Mouse (Mus musculus): Measurements from ENCODE around the gene Kras. TPM values are rescaled to one million over a fixed set of nuclear protein-coding genes. Genes with fewer than 3 reads are reported as not detected.
A peak's percentile ranks its signal among the peaks of the same experiment; 100 is the strongest.

The Kras gene
- total RNA-seq, 2 experiments from 2014 or later, result 39.7 to 50.8 TPM

DNA sequence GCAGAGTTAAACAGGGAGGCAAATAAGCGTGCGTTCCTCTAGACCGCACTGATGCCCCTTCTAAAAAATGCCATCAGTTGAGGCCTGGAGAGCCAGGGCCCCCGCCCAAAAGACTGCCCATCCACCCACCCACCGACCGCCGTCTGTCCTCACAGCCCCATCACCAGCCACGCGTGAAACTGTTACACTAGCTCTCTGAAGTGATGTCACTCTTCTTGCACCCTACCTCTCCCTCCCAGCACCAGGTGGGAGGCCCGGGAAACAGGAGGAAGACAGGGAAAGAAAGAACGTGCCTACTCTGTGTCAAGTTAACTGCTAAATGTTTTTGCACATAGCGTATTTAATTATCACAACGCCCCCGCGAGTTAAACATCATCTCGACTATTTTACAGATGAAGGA is 781 bp upstream of the Kras start:
- DNase-seq (ENCODE audit: low spot score in 2 of 2), result no peak

DNA sequence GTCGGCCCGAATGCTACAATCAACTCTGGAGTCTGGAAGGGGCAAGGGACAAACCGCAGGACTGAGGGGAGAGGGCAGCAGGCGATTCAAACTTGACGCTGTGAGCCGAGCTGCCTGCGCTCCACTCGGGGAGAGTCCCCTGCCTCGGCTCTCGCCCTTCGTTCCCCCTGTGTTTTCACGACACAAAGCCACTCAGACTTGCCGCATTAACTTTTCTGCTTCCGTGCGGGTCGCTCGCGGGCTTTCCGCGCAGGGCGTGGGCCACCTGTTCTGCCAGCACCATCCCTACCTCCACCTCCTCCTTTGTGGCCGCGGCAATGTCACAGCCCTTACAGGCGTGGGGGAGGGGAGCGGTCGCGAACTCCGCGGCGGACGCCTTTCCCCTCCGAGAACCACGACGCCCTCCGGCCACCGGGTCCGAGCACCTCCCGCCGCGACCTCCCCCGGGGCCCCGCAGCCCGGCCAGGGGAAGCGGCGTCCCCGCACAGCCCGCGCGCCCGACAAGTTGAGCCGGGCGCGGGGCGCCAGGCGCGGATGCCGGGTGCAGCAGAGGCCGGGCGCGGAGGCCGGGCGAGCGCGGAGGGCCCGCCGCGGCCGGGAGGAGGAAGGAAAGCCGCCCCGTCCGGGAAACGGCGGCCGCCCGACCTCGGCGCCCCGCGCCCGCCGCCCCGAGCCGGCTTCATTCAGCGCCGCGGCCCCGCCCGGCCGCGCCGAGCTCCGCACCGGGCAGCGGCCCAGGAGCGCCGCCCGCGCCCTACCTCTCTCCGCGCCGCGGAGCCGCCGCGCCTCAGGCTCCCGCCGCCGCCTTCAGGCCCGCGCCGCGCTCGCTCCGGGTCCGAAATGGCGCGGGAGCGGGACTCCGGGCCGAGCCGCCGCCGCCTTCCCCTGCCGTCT is 501 bp downstream of the Kras start:
- DNase-seq (ENCODE audit: low spot score in 2 of 2), result peak; percentile 58 to 62

DNA sequence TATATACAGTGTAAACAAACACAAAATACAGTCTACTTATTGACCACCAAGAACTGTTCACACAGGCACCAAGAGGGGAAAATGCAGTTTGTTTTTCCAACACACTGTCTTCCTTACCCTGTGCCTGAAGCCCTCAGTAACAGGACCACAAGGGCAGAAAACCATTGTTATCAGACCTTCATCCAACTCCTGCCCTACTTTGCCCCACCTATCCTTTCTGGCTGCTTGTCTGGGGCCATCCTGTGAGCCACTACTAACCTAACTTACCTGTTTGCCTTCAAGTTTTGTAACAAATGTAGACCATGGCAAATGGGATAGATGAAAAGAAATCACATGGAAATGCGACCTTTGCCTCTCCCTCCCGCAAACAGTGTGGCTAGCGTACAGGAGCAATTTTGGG is 2.2 kb downstream of the Kras start:
- no peak for DNase-seq (ENCODE audit: low spot score in 2 of 2)

DNA sequence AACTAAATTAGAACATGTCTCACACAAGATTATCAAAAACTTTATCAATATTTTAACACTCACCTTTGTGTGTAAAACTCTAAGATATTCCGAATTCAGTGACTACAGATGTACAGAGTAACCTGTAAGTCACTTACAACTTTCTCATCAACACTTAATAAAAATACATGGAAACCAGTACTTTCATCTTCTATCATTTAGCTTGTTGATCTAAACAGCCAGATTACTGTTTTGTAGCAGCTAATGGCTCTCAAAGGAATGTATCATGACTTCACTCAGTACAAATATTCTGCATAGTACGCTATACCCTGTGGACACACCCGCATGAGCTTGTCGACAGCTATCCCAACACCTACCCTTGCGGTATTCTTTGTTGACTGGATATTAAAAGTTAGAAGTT is 3.2 kb downstream of the Kras start:
- no peak for DNase-seq (ENCODE audit: low spot score in 2 of 2)

DNA sequence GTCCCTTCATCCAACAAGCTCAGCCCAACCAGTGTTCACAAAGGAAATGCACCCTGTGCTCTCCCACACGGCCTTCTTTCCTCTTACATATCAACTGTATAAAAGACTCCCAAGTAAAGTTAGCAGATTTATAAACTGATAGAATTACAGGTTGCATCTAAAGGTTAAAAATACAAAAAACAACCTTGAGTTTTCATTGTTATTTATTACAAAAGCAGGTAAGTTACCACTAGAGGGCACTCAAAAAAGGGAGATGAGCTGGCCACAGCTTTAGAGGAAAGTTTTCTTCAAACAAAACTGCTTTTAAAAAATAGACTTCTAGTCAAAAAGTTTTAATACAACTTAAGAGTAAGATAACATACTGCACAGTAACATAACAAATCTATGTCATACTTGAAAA is 7.5 kb downstream of the Kras start:
- no peak for DNase-seq (ENCODE audit: low spot score in 2 of 2)

- DNase-seq (ENCODE audit: low spot score in 2 of 2), result no peak
These were observed 9.8 kb downstream of the Kras start for GRCm38 (mm10) chr6:145240285-145240684.

DNA sequence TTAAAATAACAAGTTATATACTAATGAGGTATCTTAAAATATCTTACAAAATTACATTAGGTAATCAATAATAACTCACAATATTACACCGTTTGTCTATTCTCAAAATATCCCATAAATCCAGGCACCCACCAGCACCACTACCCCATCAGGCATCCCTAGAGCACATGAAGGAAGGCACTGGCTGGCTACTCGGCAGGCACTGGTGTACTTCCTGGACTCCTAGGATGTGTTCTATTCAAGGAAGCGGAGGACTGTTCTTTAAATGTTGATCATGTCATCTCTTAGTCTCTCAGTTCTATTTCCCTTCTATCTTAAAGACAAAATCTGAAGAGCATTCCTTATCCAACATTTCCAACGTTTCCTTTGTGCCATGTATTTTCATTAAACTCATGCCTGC is 12.9 kb downstream of the Kras start:
- DNase-seq (ENCODE audit: low spot score in 2 of 2), result no peak

DNA sequence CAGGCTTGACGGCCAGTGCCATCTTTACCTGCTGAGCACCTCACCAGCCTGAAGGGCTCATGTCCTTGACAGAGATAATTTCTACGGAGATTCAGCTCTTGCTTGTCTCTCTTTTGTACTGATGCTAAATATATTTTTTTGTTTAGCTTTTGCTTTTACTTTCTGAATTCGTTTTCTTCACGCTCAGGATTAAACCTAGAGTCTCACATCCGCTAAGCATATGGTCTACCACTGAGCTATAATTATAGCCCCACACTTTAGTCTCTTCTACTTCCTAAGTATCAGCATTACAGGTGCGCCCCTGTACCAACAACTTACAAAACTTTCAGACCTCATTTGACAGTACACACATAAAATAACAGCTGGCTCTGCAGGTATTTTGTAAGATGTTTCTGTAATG is 14.7 kb downstream of the Kras start:
- DNase-seq (ENCODE audit: low spot score in 2 of 2), result no peak

GRCm38 (mm10) chr6:145234391-145234790 is 15.6 kb downstream of the Kras start:
- no peak for DNase-seq (ENCODE audit: low spot score in 2 of 2)

DNA sequence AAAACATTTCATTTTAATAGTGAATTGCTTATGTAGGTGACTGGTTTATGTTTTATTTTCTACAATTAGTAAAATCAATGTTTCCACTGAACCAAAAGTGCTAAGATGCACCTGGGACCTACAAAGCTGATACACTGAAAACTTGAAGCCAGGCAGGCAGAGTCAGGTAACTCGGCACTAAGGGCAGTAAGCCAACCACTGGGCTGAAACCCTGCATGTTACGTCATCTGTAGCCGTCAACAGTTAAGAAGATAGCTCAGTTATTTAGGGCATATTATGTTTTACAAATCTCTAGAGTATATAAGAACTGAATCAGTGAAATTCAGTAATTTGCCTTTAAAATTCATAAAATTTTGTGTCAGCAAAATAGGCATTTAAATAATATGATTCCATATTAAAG is 23.7 kb downstream of the Kras start:
- DNase-seq (ENCODE audit: low spot score in 2 of 2), result no peak

- DNase-seq (ENCODE audit: low spot score in 2 of 2), result no peak
These were observed 25.8 kb downstream of the Kras start for GRCm38 (mm10) chr6:145224246-145224645.

DNA sequence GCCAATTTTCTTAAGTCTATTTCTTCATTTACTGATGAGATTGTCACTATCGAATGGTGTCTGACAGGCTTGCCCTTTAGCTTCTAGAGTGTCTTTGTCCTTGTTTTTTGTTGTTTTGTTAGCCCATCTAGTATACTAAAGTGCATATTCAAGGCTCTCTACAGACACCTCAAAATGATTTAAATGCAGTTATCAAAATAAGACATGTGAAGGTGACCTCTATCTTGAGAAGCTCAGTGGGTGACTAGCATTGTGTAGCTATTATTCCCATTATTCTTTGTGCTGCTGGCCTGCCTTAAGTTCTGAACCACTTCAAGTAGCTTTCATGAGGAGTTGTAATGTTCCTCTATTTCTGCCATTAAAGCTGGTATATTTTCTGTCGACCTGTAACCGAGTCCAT is 34.2 kb downstream of the Kras start:
- no peak for DNase-seq (ENCODE audit: low spot score in 2 of 2)

DNA sequence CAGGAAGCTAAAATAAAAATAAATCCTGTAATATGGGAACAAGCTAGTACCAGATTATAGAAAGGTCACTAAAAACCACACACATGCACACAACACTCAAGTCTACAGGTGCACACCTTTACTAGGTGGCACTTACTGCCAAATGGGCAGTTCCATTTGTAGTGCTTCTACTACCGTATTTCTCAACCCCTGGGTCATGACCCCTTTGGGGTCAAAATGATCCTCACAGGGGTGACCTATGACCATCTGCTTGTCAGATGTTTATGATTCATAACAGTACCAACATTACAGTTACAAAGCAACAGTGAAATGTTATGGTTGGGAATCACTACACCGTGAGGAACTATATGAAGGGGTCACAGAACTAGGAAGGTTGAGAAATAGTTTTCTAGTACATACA is 36.1 kb downstream of the Kras start:
- DNase-seq (ENCODE audit: low spot score in 2 of 2), result no peak

DNA sequence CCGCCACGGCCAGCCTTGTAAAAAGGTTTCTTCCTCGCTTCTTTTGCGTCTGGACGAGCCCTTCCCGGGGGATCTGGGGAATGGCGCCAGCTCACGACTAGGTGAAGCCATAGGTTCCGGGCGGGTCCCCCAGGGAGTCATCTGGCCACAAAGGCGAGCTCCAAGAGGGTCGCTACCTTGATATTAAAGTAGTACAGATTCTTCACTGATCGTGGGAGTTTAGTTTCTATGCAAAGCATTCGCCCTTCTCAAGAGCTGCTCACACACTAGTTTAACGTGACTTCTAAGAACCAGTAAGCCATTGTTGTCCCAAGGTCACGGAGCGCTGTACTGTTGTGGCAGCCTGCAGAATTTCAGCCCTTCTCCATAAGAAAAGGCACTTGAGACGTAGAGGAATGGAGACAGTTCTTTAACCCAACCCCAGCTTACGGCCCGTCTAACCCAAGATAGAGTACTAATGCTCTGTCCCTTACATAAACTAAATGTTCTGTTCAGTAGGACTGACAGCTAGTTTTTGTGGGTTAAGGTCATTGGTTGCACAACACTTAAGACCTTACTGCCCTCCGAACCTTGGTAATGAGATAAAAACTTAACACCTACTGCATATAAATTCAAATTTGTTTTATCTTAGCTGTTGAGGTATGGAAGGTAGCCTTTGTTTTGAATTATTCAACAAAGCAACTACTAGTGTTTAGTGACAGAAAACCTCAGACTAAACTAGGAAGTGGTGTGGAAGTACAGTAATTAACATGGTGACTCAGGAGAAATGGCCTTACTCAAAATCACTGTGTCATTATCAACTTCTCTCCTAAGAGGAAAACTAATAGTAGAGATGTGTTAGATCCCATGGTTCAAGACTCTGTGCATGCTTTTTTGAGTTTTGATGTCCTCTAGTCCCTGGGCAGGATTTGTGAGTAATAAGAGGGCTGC is 38.4 kb downstream of the Kras start:
- peak in 1 of 2 experiments; percentile 7 for DNase-seq (ENCODE audit: low spot score in 2 of 2)

GRCm38 (mm10) chr6:145210816-145211338 is 39.2 kb downstream of the Kras start, which contains the start of the genes Casc1 and Etfrf1:
TSS of gene Casc1 (minus strand) at chr6:145211005.
TSS of gene Etfrf1 (plus strand) at chr6:145211134.
- DNase-seq (ENCODE audit: low spot score in 2 of 2), result peak; percentile 91 to 96

- DNase-seq (ENCODE audit: low spot score in 2 of 2), result no peak
These were observed 39.9 kb downstream of the Kras start for GRCm38 (mm10) chr6:145210056-145210680.

- no peak for DNase-seq (ENCODE audit: low spot score in 2 of 2)
These were observed 44.9 kb downstream of the Kras start for GRCm38 (mm10) chr6:145205142-145205541.

DNA sequence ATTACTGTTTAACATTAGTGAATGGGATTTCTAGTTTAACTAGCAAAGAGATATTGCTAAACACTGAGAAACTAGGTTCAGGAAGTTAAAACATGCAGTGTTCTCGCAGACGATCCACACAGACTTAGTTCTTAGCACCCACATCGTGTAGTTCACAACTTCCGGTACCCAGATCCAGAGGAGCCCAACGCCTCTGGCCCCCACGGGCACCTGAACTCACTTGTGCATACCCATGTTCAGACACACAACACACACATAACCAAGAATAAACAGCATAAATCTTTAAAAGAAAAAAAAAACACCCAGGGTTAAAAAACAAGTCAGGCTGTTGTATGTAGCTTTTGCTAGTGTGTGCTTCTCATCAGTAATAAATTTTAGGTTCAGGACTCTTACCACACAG is 45.6 kb downstream of the Kras start:
- no peak for DNase-seq (ENCODE audit: low spot score in 2 of 2)

GRCm38 (mm10) chr6:145202432-145203125 is 47.5 kb downstream of the Kras start:
- DNase-seq (ENCODE audit: low spot score in 2 of 2), result no peak

GRCm38 (mm10) chr6:145197949-145198686 is 51.9 kb downstream of the Kras start:
- DNase-seq (ENCODE audit: low spot score in 2 of 2), result no peak

All from adrenal gland, adult 18-20 months (tissue).